8 mouse cellular contexts compared by ENCODE assay signal in the genomic region with DNA sequence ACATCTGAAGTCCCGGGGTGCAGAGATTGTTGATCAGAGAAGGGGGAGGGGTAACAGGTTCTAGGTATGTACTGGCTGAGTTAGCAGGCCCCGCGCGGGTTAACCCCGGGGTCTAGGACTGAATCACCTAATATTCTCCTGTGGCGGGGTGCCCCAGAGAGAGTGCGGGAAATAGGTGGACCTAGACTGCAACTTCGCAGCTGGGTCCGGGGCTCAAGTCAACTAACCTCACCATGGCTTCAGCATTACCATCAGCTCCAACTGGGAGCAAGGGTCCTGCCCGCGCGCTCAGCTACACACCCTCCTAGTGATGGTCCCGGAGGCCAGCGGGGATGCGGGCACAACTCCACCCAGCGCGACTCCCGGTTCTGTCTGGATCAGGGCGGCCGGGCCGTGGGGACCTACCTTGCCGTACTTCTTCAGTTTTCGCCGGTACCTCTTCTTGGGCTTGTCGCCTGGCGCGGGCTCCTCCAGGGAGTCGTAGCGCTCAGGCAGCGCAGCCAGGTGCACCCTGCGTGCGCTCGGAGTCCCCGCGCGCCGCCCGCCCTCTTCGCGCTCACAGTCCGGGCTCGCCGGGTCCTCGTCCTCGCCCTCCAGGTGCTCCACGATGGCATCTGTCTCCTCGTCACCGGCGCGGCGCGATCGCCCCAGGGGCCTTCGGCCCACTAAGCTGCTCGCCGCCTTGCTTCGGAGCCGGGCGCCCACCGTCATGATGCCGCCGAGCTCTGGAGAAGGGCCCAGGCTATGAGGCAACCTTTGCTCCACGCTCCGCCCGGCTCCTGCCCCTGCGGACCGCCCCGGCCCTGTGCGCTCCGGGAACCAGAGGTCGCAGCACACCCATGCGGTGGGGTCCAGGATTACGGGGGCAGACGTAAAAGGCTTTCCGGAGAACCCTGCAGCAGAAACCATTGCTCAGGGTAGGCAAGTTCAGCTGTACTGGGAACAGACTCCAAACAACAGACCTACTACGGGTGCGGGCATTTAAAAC. TPM values are rescaled to one million over a fixed set of nuclear protein-coding genes. Genes with fewer than 3 reads are reported as not detected.
A peak's percentile ranks its signal among the peaks of the same experiment; 100 is the strongest.
DNase-seq lines count a peak whose midpoint lies in the region; ATAC-seq and TF ChIP-seq lines count a peak whose summit lies in the region.

A gene (minus strand): TSS at position 938 of the 988 bp plus-strand sequence.

- TF ChIP-seq CTCF in heart, adult 2 months (IDR thresholded peaks at IDR 0.05): peak; percentile 81
- peak; percentile 84 for TF ChIP-seq CTCF in liver, adult 2 months (IDR thresholded peaks at IDR 0.05; ENCODE audit: low read depth, low read length)

- peaks cover 38% of the 10 kb centered on the region for H3K27me3 ChIP-seq in embryonic facial prominence, embryonic 12.5 days
- H3K27me3 ChIP-seq in heart, adult 2 months (ENCODE audit: control insufficient read depth, insufficient read depth, low read length): no peaks in the 10 kb centered on the region; the same call in 1 of the 2 replicates
- no peaks in the 10 kb centered on the region for H3K27me3 ChIP-seq in liver, adult 2 months (ENCODE audit: control insufficient read depth, insufficient read depth, low read length)
- peaks cover 32% of the 10 kb centered on the region for H3K27me3 ChIP-seq in midbrain, embryonic 15.5 days (replicated peaks)

- H3K79me2 ChIP-seq in heart, adult 2 months (replicated peaks; ENCODE audit: control insufficient read depth, insufficient read depth, low read length): no peaks in the 10 kb centered on the region
- H3K79me2 ChIP-seq in liver, adult 2 months (ENCODE audit: control insufficient read depth, insufficient read depth, low read length): peaks cover 43% of the 10 kb centered on the region

- H3K4me3 ChIP-seq in embryonic facial prominence, embryonic 12.5 days: peak within 1 kb of the TSS; percentile 50
- peak within 1 kb of the TSS; percentile 61 for H3K4me3 ChIP-seq in heart, adult 2 months
- peak within 1 kb of the TSS; percentile 95 for H3K4me3 ChIP-seq in liver, adult 2 months (ENCODE audit: insufficient read depth, low read depth, low read length)
- H3K4me3 ChIP-seq in midbrain, embryonic 15.5 days: peak within 1 kb of the TSS; percentile 35

- no peaks in the 10 kb centered on the region for H3K36me3 ChIP-seq in embryonic facial prominence, embryonic 12.5 days
- no peaks in the 10 kb centered on the region for H3K36me3 ChIP-seq in heart, adult 2 months (ENCODE audit: control insufficient read depth, insufficient read depth, low read length)
- H3K36me3 ChIP-seq in liver, adult 2 months (ENCODE audit: control insufficient read depth, insufficient read depth, low read length): peaks cover 5% of the 10 kb centered on the region; the same call in 1 of the 2 replicates
- H3K36me3 ChIP-seq in midbrain, embryonic 15.5 days (replicated peaks): no peaks in the 10 kb centered on the region

- intact Hi-C loops in heart, adult 2 months (cut with DNase I): loop anchor here (1.0 kb wide), 2 partner anchors 29 to 58 kb away; no protein-coding TSS in a partner anchor

- ATAC-seq in embryonic facial prominence, embryonic 12.5 days (ENCODE audit: insufficient number of reproducible peaks, insufficient read depth, low FRiP score, low TSS enrichment): peak; percentile 52; the same call in 1 of the 2 replicates
- ATAC-seq in midbrain, embryonic 15.5 days (replicated peaks): peak; percentile 65; the same call in 1 of the 2 replicates

- peaks cover 5% of the 10 kb centered on the region; the same call in 1 of the 2 replicates for H3K4me1 ChIP-seq in embryonic facial prominence, embryonic 12.5 days
- H3K4me1 ChIP-seq in heart, adult 2 months (ENCODE audit: control insufficient read depth, insufficient read depth, low read length): peaks cover 1% of the 10 kb centered on the region; the same call in 1 of the 2 replicates
- H3K4me1 ChIP-seq in liver, adult 2 months (ENCODE audit: control insufficient read depth, insufficient read depth, low read length): peaks cover 29% of the 10 kb centered on the region
- peaks cover 8% of the 10 kb centered on the region for H3K4me1 ChIP-seq in midbrain, embryonic 15.5 days

- WGBS in embryonic facial prominence, embryonic 12.5 days: 2% methylated on average over 77 of the region's 77 CpGs
- 2% methylated on average over 77 of the region's 77 CpGs for WGBS in heart, adult 2 months
- 3% methylated on average over 77 of the region's 77 CpGs for WGBS in liver, adult 2 months
- WGBS in midbrain, embryonic 15.5 days: 4% methylated on average over 77 of the region's 77 CpGs

- H3K9me3 ChIP-seq in embryonic facial prominence, embryonic 12.5 days: no peaks in the 10 kb centered on the region
- no peaks in the 10 kb centered on the region for H3K9me3 ChIP-seq in midbrain, embryonic 15.5 days

- H3K27ac ChIP-seq in embryonic facial prominence, embryonic 12.5 days: no peak within 1 kb of the TSS
- H3K27ac ChIP-seq in heart, adult 2 months: peak within 1 kb of the TSS; percentile 90
- peak within 1 kb of the TSS; percentile 99 for H3K27ac ChIP-seq in liver, adult 2 months (replicated peaks; ENCODE audit: insufficient read depth, low read depth, low read length)
- H3K27ac ChIP-seq in midbrain, embryonic 15.5 days: no peak within 1 kb of the TSS

- TF ChIP-seq POLR2A in heart, adult 2 months (IDR thresholded peaks at IDR 0.05; ENCODE audit: insufficient read depth, low read depth, low read length): peak; percentile 67; the same call in 1 of the 2 replicates
- peak; percentile 92 for TF ChIP-seq POLR2A in liver, adult 2 months (IDR thresholded peaks at IDR 0.05; ENCODE audit: extremely low read depth, insufficient read depth, low read length)

- peak within 1 kb of the TSS; percentile 92 for H3K4me2 ChIP-seq in embryonic facial prominence, embryonic 12.5 days (replicated peaks)
- peak within 1 kb of the TSS; percentile 57 for H3K4me2 ChIP-seq in midbrain, embryonic 15.5 days

- DNase-seq in adrenal gland, postnatal 25 days: peak; percentile 74
- DNase-seq in heart, adult 2 months: peak; percentile 83 to 85
- DNase-seq in kidney, adult 11 months: peak; percentile 90
- DNase-seq in liver, adult 2 months (ENCODE audit: extremely low read depth, low read depth, low spot score): peak; percentile 74
- peak; percentile 63 for DNase-seq in thymus, postnatal 4 days
- DNase-seq in adipocyte (ENCODE audit: low spot score): no peak

- H3K9ac ChIP-seq in embryonic facial prominence, embryonic 12.5 days: peak within 1 kb of the TSS; percentile 50
- peak within 1 kb of the TSS; percentile 81 for H3K9ac ChIP-seq in heart, adult 2 months (ENCODE audit: low read depth, low read length)
- peak within 1 kb of the TSS; percentile 97 for H3K9ac ChIP-seq in liver, adult 2 months (ENCODE audit: low read depth, low read length)
- peak within 1 kb of the TSS; percentile 1; the same call in 1 of the 2 replicates for H3K9ac ChIP-seq in midbrain, embryonic 15.5 days

- 0 out of 2 replicates have a peak, but pooled peaks have one; percentile 44 for TF ChIP-seq EP300 in heart, adult 2 months (IDR thresholded peaks at IDR 0.05; ENCODE audit: insufficient read depth, low read depth, low read length)

RNA-seq across cellular contexts. Expression of the gene that starts here (rescaled TPM):
- total RNA-seq in adrenal gland, postnatal 25 days (2021): 20.8 and 24.7 TPM in 2 replicates
- polyA plus RNA-seq in embryonic facial prominence, embryonic 12.5 days (2016; fragmentation: Nextera tagmentation; extraction: Ambion mirVana): 1.0 and 1.3 TPM in 2 replicates
- total RNA-seq in heart, adult 2 months (2021): 10 to 100 TPM; 13.5 to 18.8 TPM
- 7.3 and 10.7 TPM in 2 replicates for polyA plus RNA-seq in heart, adult 2 months (2012; rRNA removed)
- total RNA-seq in liver, adult 2 months (2014; rRNA removed): 84.6 and 88.6 TPM in 2 replicates
- polyA plus RNA-seq in liver, adult 2 months (2012; rRNA removed): 56.3 and 68.3 TPM in 2 replicates
- 0.84 and 1.2 TPM in 2 replicates for polyA plus RNA-seq in midbrain, embryonic 15.5 days (2015; fragmentation: Nextera tagmentation; extraction: Ambion mirVana)

Comparison
In these comparisons a context has a peak if more than half of its experiments do, and no peak if none do; other contexts are left out.
1. H3K27ac ChIP-seq: peak in heart, adult 2 months (single experiment) and liver, adult 2 months (single experiment); none in embryonic facial prominence, embryonic 12.5 days (single experiment) and midbrain, embryonic 15.5 days (single experiment).
2. H3K4me3 ChIP-seq: peak in every context shown above with its lines; median percentile 95 in liver, adult 2 months; 61 in heart, adult 2 months; 50 in embryonic facial prominence, embryonic 12.5 days; 35 in midbrain, embryonic 15.5 days.
3. H3K9ac ChIP-seq: peak in every context shown above with its lines; median percentile 97 in liver, adult 2 months; 81 in heart, adult 2 months; 50 in embryonic facial prominence, embryonic 12.5 days; 1 in midbrain, embryonic 15.5 days.